Comparison of ENCODE assay signal across 8 mouse cellular contexts in the genomic region with DNA sequence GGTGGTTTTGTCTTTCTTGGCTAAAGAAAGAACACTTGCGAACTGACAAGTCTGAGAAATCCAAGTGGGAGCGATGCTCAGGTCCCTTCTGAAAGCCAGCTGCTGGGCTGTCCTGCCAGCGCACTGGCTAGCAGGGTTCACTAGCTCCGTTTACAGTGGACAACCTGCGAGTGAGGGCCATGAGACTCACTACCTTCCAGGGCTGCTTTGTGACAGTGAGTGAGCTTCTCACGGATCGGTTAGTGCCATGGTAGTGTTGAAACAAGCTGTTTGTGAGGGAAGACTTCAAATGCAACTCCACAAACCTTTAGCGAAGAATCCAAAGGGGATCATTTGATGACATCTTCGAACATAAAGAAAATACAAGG. TPM values are rescaled to one million over a fixed set of nuclear protein-coding genes. Genes with fewer than 3 reads are reported as not detected.
A peak's percentile ranks its signal among the peaks of the same experiment; 100 is the strongest.
DNase-seq lines count a peak whose midpoint lies in the region; ATAC-seq and TF ChIP-seq lines count a peak whose summit lies in the region.

No protein-coding gene starts in this region.

- peak; percentile 15; the same call in 1 of the 2 replicates for ATAC-seq in intestine, postnatal 0 days
- peak; percentile 78 for ATAC-seq in neural tube, embryonic 13.5 days (ENCODE audit: low read depth)

- no peak for TF ChIP-seq POLR2A in testis, adult 2 months (IDR thresholded peaks at IDR 0.05; ENCODE audit: control insufficient read depth, low read depth, low read length)

- no peaks in the 10 kb centered on the region for H3K27me3 ChIP-seq in testis, adult 2 months (ENCODE audit: control insufficient read depth, insufficient read depth, low read length)
- H3K27me3 ChIP-seq in intestine, postnatal 0 days (replicated peaks; ENCODE audit: control insufficient read depth, insufficient read depth, low read length) = no peaks in the 10 kb centered on the region
- H3K27me3 ChIP-seq in neural tube, embryonic 13.5 days = peaks cover 28% of the 10 kb centered on the region

- H3K36me3 ChIP-seq in testis, adult 2 months (ENCODE audit: control insufficient read depth, insufficient read depth, low read length) = no peaks in the 10 kb centered on the region
- no peaks in the 10 kb centered on the region for H3K36me3 ChIP-seq in intestine, postnatal 0 days (ENCODE audit: control insufficient read depth, insufficient read depth)
- H3K36me3 ChIP-seq in neural tube, embryonic 13.5 days = no peaks in the 10 kb centered on the region

- WGBS in intestine, postnatal 0 days = 15% methylated on average over 9 of the region's 9 CpGs
- 27% methylated on average over 9 of the region's 9 CpGs for WGBS in neural tube, embryonic 13.5 days

- peak; percentile 21 for DNase-seq in embryo, embryonic 10 days (ENCODE audit: low spot score)
- DNase-seq in embryo, embryonic 10.5 days (ENCODE audit: low spot score) = no peak
- DNase-seq in testis, postnatal 10 days (ENCODE audit: low spot score) = no peak
- no peak for DNase-seq in gastrocnemius, postnatal 25 days
- no peak for DNase-seq in cerebellum, adult 11-12 months

- peak overlapping the region; percentile 89 for H3K4me3 ChIP-seq in testis, adult 2 months (ENCODE audit: control insufficient read depth, low read depth, low read length)
- peak overlapping the region; percentile 29 for H3K4me3 ChIP-seq in intestine, postnatal 0 days (ENCODE audit: low read depth, low read length)
- peak overlapping the region; percentile 48 for H3K4me3 ChIP-seq in neural tube, embryonic 13.5 days

- H3K27ac ChIP-seq in testis, adult 2 months (ENCODE audit: control insufficient read depth, insufficient read depth, low read depth, low read length) = no peak overlapping the region
- H3K27ac ChIP-seq in intestine, postnatal 0 days (ENCODE audit: low read depth, low read length) = no peak overlapping the region
- H3K27ac ChIP-seq in neural tube, embryonic 13.5 days (replicated peaks) = peak overlapping the region; percentile 39

- TF ChIP-seq CTCF in testis, adult 2 months (IDR thresholded peaks at IDR 0.05; ENCODE audit: control insufficient read depth, insufficient read depth, insufficient replicate concordance, low read depth, low read length) = no peak
- TF ChIP-seq CTCF in intestine, postnatal 0 days (IDR thresholded peaks at IDR 0.05; ENCODE audit: low read depth) = no peak

- peaks cover 9% of the 10 kb centered on the region for H3K4me1 ChIP-seq in testis, adult 2 months (ENCODE audit: control insufficient read depth, insufficient read depth, low read length)
- no peaks in the 10 kb centered on the region for H3K4me1 ChIP-seq in intestine, postnatal 0 days (replicated peaks; ENCODE audit: control insufficient read depth, insufficient read depth, low read length)
- peaks cover 10% of the 10 kb centered on the region; the same call in 1 of the 2 replicates for H3K4me1 ChIP-seq in neural tube, embryonic 13.5 days (replicated peaks)

- no peak overlapping the region; the same call in 1 of the 2 replicates for H3K9ac ChIP-seq in intestine, postnatal 0 days (ENCODE audit: low read depth, low read length)
- peak overlapping the region; percentile 66 for H3K9ac ChIP-seq in neural tube, embryonic 13.5 days

- no peaks in the 10 kb centered on the region for H3K9me3 ChIP-seq in intestine, postnatal 0 days (ENCODE audit: control insufficient read depth)
- no peaks in the 10 kb centered on the region for H3K9me3 ChIP-seq in neural tube, embryonic 13.5 days

- peak overlapping the region; percentile 69 for H3K4me2 ChIP-seq in intestine, postnatal 0 days (replicated peaks; ENCODE audit: low read depth)
- H3K4me2 ChIP-seq in neural tube, embryonic 13.5 days = peak overlapping the region; percentile 66

RNA-seq across cellular contexts. Expression of a gene that starts 37.4 kb away (rescaled TPM):
- polyA plus RNA-seq in testis, adult 2 months (2012; rRNA removed) = 1.3 and 1.8 TPM in 2 replicates
- polyA plus RNA-seq in intestine, postnatal 0 days (2015; fragmentation: Nextera tagmentation; extraction: Ambion mirVana) = 0.37 and 0.38 TPM in 2 replicates
- polyA plus RNA-seq in neural tube, embryonic 13.5 days (2015; fragmentation: Nextera tagmentation; extraction: Ambion mirVana) = 0.07 TPM in 1 of 2 replicates, not detected in the other
- total RNA-seq in gastrocnemius, postnatal 25 days (2021) = under 1 TPM in 1 of 2 experiments, not detected in 1; 0.29 TPM

Comparison
In these comparisons a context has a peak if more than half of its experiments do, and no peak if none do; other contexts are left out.
1. H3K4me3 ChIP-seq: peak in every context shown above with its lines; median percentile 89 in testis, adult 2 months; 48 in neural tube, embryonic 13.5 days; 29 in intestine, postnatal 0 days.